Mouse (Mus musculus): ENCODE measurements around the gene Wdr81.

DNA sequence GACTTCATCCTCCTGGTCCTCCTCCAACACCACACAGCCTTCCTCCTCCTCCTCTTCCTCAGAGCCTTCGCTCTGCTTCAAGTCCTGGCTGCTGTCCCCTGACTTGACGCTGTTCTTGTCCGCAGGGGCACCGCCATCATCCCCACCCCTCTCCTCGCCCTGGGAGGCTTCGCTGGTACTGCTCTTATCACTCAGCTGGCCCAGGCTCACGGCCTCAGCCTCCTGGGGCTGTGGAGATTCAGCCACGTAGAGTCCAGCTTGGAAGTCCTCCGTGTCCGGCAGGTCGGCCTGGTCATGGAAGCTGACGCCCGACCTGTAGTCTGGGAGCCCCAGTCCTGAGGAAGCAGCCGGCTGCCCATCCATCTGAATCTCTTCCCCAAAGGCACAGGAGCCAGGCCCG, 3.6 kb downstream of the Wdr81 start:
- no peak for TF ChIP-seq CTCF (IDR thresholded peaks at IDR 0.05; ENCODE audit: low read depth, low read length)
- no peak for TF ChIP-seq POLR2A (IDR thresholded peaks at IDR 0.05; ENCODE audit: extremely low read depth, insufficient read depth, low read length)

Data from liver, adult 2 months (tissue).